Mouse (Mus musculus) lung, postnatal 0 days (tissue): ENCODE measurements around the gene Cdhr4.

Source experiments
- CTCF ChIP-seq: IDR thresholded peaks from 2 replicates; pipeline ENCODE4 v1.5.1; 2016; ENCODE audit warnings: antibody characterized with exemption, mild to moderate bottlenecking
- EP300 ChIP-seq: IDR thresholded peaks from 2 replicates; pipeline ENCODE4 v1.6.1; 2016; ENCODE audit warnings: antibody characterized with exemption, mild to moderate bottlenecking, control low read depth

GRCm38 (mm10) chr9:107968531-107968930 lies 23.8 kb upstream of the Cdhr4 start:
- TF ChIP-seq CTCF = no peak
- no peak for TF ChIP-seq EP300
